Mouse (Mus musculus) spleen, adult 2 months (tissue): ENCODE data around the gene Erfe. TPM values are rescaled to one million over a fixed set of nuclear protein-coding genes. Genes with fewer than 3 reads are reported as not detected.

ENCODE experiments used
- DNase-seq, 2 experiments: peaks; one replicate each; pipeline versions ENCODE4 v3.0.0 to v3.0.0-alpha.2; 2012 to 2021; ENCODE audit warnings: low spot score in 2 of 2, low read depth in 1 of 2
- H3K27ac ChIP-seq: fragments of 200-500 bp; 2 replicates; pipeline ENCODE4 v1.5.1; 2012; ENCODE audit warnings: low read length, inconsistent platforms; ENCODE audit not compliant: insufficient read depth
- H3K27me3 ChIP-seq: fragments of 200-500 bp; 2 replicates; pipeline ENCODE4 v1.6.1; 2012; ENCODE audit warnings: mild to moderate bottlenecking, moderate library complexity, low read length, inconsistent platforms; ENCODE audit not compliant: control insufficient read depth, insufficient read depth
- H3K36me3 ChIP-seq: fragments of 200-500 bp; 2 replicates; pipeline ENCODE4 v1.6.1; 2012; ENCODE audit warnings: mild to moderate bottlenecking, low read length, inconsistent platforms; ENCODE audit not compliant: control insufficient read depth, insufficient read depth
- H3K4me1 ChIP-seq: fragments of 200-500 bp; 2 replicates; pipeline ENCODE4 v1.6.1; 2011; ENCODE audit warnings: inconsistent platforms; ENCODE audit not compliant: control insufficient read depth, insufficient read depth, insufficient read length
- H3K4me3 ChIP-seq: fragments of 200-500 bp; 2 replicates; pipeline ENCODE4 v1.5.1; 2011; ENCODE audit warnings: mild to moderate bottlenecking, inconsistent platforms; ENCODE audit not compliant: insufficient read depth, insufficient read length; ENCODE audit errors: extremely low read depth
- CTCF ChIP-seq: fragments of 200-500 bp; IDR thresholded peaks from 2 replicates; pipeline ENCODE4 v1.5.1; 2011; ENCODE audit warnings: mild to moderate bottlenecking, inconsistent platforms; ENCODE audit not compliant: insufficient read depth, insufficient read length, insufficient replicate concordance; ENCODE audit errors: extremely low read depth
- POLR2A ChIP-seq: fragments of 200-500 bp; IDR thresholded peaks from 2 replicates; pipeline ENCODE4 v1.6.1; 2011; ENCODE audit warnings: low read depth, low read length, inconsistent platforms
- WGBS: fragments of 180-500 bp; shearing (Covaris S2); methylation state at CpG from one replicate; pipeline ENCODE4 v1.1.7; 2018; 5-methylcytosine and 5-hydroxymethylcytosine counted together
- polyA plus RNA-seq: library from polyadenylated mRNA; depleted of rRNA; stranded (reverse); fragments of >200 nt; gene quantifications from 2 replicates; pipeline ENCODE4 v1.2.3, GENCODE M21; 2012

Gene Erfe
- polyA plus RNA-seq, 1 experiment = 0.51 TPM

GRCm38 (mm10) chr1:91333582-91333981, 32.6 kb upstream of the Erfe start:
- H3K27ac ChIP-seq = no peak overlapping the region
- H3K36me3 ChIP-seq = no peaks in the 10 kb centered on the region
- DNase-seq = no peak
- H3K27me3 ChIP-seq = no peaks in the 10 kb centered on the region
- no peaks in the 10 kb centered on the region for H3K4me1 ChIP-seq
- no peak overlapping the region for H3K4me3 ChIP-seq
- TF ChIP-seq POLR2A = no peak
- TF ChIP-seq CTCF = no peak

DNA sequence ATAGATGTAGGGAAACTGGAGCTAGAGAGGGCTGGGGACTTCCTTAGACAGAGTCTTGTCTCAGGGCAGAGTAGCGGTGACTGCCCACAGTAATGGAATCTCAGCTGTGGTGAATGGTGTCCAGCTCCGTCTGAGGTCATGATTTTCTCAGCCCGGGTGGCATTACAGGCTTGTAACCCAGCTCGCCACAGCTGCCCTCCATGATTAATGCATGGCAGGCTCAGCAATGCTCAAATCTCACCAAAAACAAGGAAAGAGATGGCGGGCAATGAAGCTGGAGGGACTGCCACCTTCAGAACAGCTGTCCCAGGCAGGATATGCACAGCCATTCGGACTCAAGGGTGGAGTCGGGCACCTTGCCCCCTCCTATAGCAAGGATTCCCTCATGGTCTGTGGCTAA, 28.9 kb upstream of the Erfe start:
- TF ChIP-seq POLR2A (no peak), CTCF (no peak)
- no peak for DNase-seq
- 0 out of 2 replicates have a peak, but pooled peaks cover 5% of the 10 kb centered on the region for H3K4me1 ChIP-seq
- H3K27me3 ChIP-seq = no peaks in the 10 kb centered on the region
- no peak overlapping the region for H3K27ac ChIP-seq
- H3K4me3 ChIP-seq = no peak overlapping the region
- no peaks in the 10 kb centered on the region for H3K36me3 ChIP-seq
- 84% methylated on average over 7 of the region's 7 CpGs for WGBS

- Histone ChIP-seq H3K27ac (no peak overlapping the region), H3K27me3 (peaks cover 12% of the 10 kb centered on the region), H3K4me3 (no peak overlapping the region), H3K4me1 (peaks cover 12% of the 10 kb centered on the region), H3K36me3 (no peaks in the 10 kb centered on the region)
- no peak for DNase-seq
- 80% methylated on average over 3 of the region's 3 CpGs for WGBS
- TF ChIP-seq POLR2A (no peak), CTCF (no peak)
Observed at GRCm38 (mm10) chr1:91344001-91344400, 22.2 kb upstream of the Erfe start.

- Histone ChIP-seq H3K36me3 (no peaks in the 10 kb centered on the region), H3K4me3 (no peak overlapping the region), H3K4me1 (peaks cover 12% of the 10 kb centered on the region), H3K27ac (no peak overlapping the region), H3K27me3 (peaks cover 12% of the 10 kb centered on the region)
- 9% methylated on average over 63 of the region's 68 CpGs for WGBS
- DNase-seq = no peak
- TF ChIP-seq CTCF (no peak), POLR2A (no peak)
Observed at GRCm38 (mm10) chr1:91344921-91345685, 21.1 kb upstream of the Erfe start.

GRCm38 (mm10) chr1:91346892-91347291, 19.3 kb upstream of the Erfe start:
- DNase-seq = peak; percentile 21 to 52
- 35% methylated on average over 3 of the region's 3 CpGs for WGBS
- H3K36me3 ChIP-seq = no peaks in the 10 kb centered on the region
- H3K4me3 ChIP-seq = no peak overlapping the region
- TF ChIP-seq POLR2A (no peak), CTCF (peak; percentile 75; the same call in 1 of the 2 replicates)
- peaks cover 9% of the 10 kb centered on the region for H3K4me1 ChIP-seq
- peaks cover 12% of the 10 kb centered on the region for H3K27me3 ChIP-seq
- H3K27ac ChIP-seq = no peak overlapping the region

- H3K4me3 ChIP-seq = no peak within 1 kb of the TSS
- no peaks in the 10 kb centered on the region for H3K36me3 ChIP-seq
- TF ChIP-seq POLR2A (no peak), CTCF (no peak)
- H3K27ac ChIP-seq = no peak within 1 kb of the TSS
- no peak for DNase-seq
- no peaks in the 10 kb centered on the region for H3K27me3 ChIP-seq
- H3K4me1 ChIP-seq = no peaks in the 10 kb centered on the region
- WGBS = 44% methylated on average over 4 of the region's 4 CpGs
Observed at GRCm38 (mm10) chr1:91350841-91351240, 15.4 kb upstream of the Erfe start, which contains the start of gene Klhl30. Gene Klhl30, plus strand, starts transcription at chr1:91351016.

DNA sequence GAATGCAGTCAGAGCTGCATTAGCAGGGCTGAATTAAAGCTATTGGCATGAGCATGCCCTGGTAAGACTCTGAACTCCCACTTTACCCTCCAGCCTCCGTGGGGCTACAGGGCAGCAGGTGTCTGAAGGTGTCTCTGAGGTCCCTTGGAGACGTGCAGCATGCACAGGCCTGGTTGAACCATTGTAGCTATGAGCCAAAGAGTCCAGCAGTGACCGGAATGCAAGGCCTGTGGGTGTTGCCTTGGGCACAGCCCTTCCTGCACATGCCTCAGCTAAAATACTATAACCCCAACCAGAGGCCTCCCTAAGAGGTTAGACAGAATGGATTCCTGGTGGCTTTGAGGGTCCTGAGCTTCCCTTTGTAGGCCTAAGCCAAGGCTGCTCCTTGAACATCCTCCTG, 15.0 kb upstream of the Erfe start:
- H3K27me3 ChIP-seq = no peaks in the 10 kb centered on the region
- 77% methylated on average over 3 of the region's 3 CpGs for WGBS
- H3K4me3 ChIP-seq = no peak overlapping the region
- no peak overlapping the region for H3K27ac ChIP-seq
- TF ChIP-seq CTCF (no peak), POLR2A (no peak)
- no peak for DNase-seq
- no peaks in the 10 kb centered on the region for H3K4me1 ChIP-seq
- H3K36me3 ChIP-seq = no peaks in the 10 kb centered on the region
